Mouse (Mus musculus) brain, embryonic 14.5 days (tissue): ENCODE data around the gene Rfx2.

Experiments used
- CTCF ChIP-seq: fragments of 200-500 bp; IDR thresholded peaks from 2 replicates; pipeline ENCODE4 v1.5.1; 2012; ENCODE audit warnings: inconsistent platforms, mild to moderate bottlenecking, moderate library complexity, borderline replicate concordance; ENCODE audit not compliant: insufficient read depth, insufficient read length; ENCODE audit errors: extremely low read depth
- POLR2A ChIP-seq: fragments of 200-500 bp; IDR thresholded peaks from 2 replicates; pipeline ENCODE4 v1.6.1; 2012; ENCODE audit warnings: mild to moderate bottlenecking, inconsistent platforms, borderline replicate concordance; ENCODE audit not compliant: poor library complexity, insufficient read depth, insufficient read length, severe bottlenecking; ENCODE audit errors: extremely low read depth

DNA sequence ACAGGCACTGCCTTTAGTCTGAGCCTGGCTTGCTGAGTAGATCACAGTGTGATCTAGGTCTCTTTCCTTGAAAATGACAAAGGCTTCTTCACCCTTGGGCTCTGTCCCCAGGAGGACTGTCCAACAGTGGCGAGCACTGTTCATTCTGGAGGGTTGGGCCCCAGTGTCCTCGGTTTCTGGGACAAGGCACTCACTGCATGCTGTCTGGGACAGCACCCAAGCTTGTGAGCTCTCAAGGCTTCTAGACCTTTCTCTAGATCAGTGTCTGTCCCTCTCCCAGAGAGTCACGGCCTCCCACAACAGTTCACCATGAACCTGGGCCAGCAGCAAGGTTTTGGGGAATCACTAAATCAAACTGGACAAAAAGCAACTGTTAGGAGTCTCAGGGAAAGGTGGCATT lies 38.2 kb downstream of the Rfx2 start:
- TF ChIP-seq CTCF (no peak), POLR2A (no peak)
